In genomic region chr9:66895035-66895779, GRCm38 (mm10) we compare ENCODE assay signal across 11 mouse cellular contexts. TPM values are rescaled to one million over a fixed set of nuclear protein-coding genes. Genes with fewer than 3 reads are reported as not detected.
DNase-seq lines count a peak whose midpoint lies in the region; ATAC-seq lines count a peak whose summit lies in the region.
"Had no signal": no experiment of that assay in that cellular context is flagged by ENCODE, and none has a peak within 500 bp of the region (broad histone marks: within the 10 kb centered on the region; RNA-seq: fewer than 3 reads in every experiment).

No protein-coding gene starts in this region.

- no peak overlapping the region for H3K27ac ChIP-seq in midbrain, embryonic 11.5 days (ENCODE audit: low read depth, low read length)
- no peak overlapping the region for H3K27ac ChIP-seq in midbrain, embryonic 13.5 days
- H3K27ac ChIP-seq: kidney, postnatal 0 days; midbrain, embryonic 15.5 days had no signal

- no peaks in the 10 kb centered on the region for H3K9me3 ChIP-seq in midbrain, embryonic 11.5 days (ENCODE audit: control insufficient read depth, low read length)
- H3K9me3 ChIP-seq in midbrain, embryonic 13.5 days: no peaks in the 10 kb centered on the region
- H3K9me3 ChIP-seq: midbrain, embryonic 15.5 days had no signal

- no peaks in the 10 kb centered on the region for H3K27me3 ChIP-seq in midbrain, embryonic 11.5 days (ENCODE audit: control insufficient read depth, insufficient read depth, low read length)
- H3K27me3 ChIP-seq in midbrain, embryonic 13.5 days: no peaks in the 10 kb centered on the region
- H3K27me3 ChIP-seq: midbrain, embryonic 15.5 days had no signal

- no peak overlapping the region for H3K4me3 ChIP-seq in midbrain, embryonic 11.5 days (ENCODE audit: low read depth, low read length)
- no peak overlapping the region for H3K4me3 ChIP-seq in midbrain, embryonic 13.5 days (replicated peaks)
- H3K4me3 ChIP-seq: midbrain, embryonic 15.5 days had no signal

- DNase-seq in midbrain, embryonic 11.5 days (ENCODE audit: low spot score, missing footprints): peak; percentile 17
- DNase-seq in c-Kit-positive CD71-positive TER-119-positive erythroid progenitor cells, embryonic 14.5 days (ENCODE audit: low spot score): peak; percentile 84
- peak; percentile 40 to 41 for DNase-seq in heart, postnatal 36 days
- DNase-seq in spleen, postnatal 36 days (ENCODE audit: low spot score in 2 of 2): peak; percentile 19 to 56
- no peak for DNase-seq in kidney, adult 11 months
- DNase-seq in cerebellum, postnatal 36 days: no peak
- no peak for DNase-seq in ovary, adult 18-20 months (ENCODE audit: low spot score)
- DNase-seq: thymus, postnatal 14 days had no signal

- intact Hi-C loops in heart, postnatal 36 days (cut with DNase I): no loop called here

- ATAC-seq in midbrain, embryonic 11.5 days (ENCODE audit: low FRiP score): no peak
- no peak for ATAC-seq in midbrain, embryonic 13.5 days
- ATAC-seq: midbrain, embryonic 15.5 days had no signal

- H3K36me3 ChIP-seq in midbrain, embryonic 11.5 days (ENCODE audit: control insufficient read depth, insufficient read depth, low read length): no peaks in the 10 kb centered on the region
- H3K36me3 ChIP-seq in midbrain, embryonic 13.5 days: no peaks in the 10 kb centered on the region
- H3K36me3 ChIP-seq: midbrain, embryonic 15.5 days had no signal

- no peak overlapping the region for H3K9ac ChIP-seq in midbrain, embryonic 11.5 days (ENCODE audit: low read length)
- H3K9ac ChIP-seq in midbrain, embryonic 13.5 days (replicated peaks): no peak overlapping the region
- H3K9ac ChIP-seq: midbrain, embryonic 15.5 days had no signal

- no peaks in the 10 kb centered on the region for H3K4me1 ChIP-seq in midbrain, embryonic 11.5 days (ENCODE audit: control insufficient read depth, insufficient read depth, low read length)
- no peaks in the 10 kb centered on the region for H3K4me1 ChIP-seq in midbrain, embryonic 13.5 days (replicated peaks)
- H3K4me1 ChIP-seq: midbrain, embryonic 15.5 days had no signal

- 90% methylated on average over 10 of the region's 10 CpGs for WGBS in midbrain, embryonic 11.5 days
- 87% methylated on average over 10 of the region's 10 CpGs for WGBS in midbrain, embryonic 13.5 days

- H3K4me2 ChIP-seq in midbrain, embryonic 11.5 days: no peak overlapping the region
- H3K4me2 ChIP-seq in midbrain, embryonic 13.5 days (replicated peaks): no peak overlapping the region
- H3K4me2 ChIP-seq: midbrain, embryonic 15.5 days had no signal

RNA-seq across cellular contexts. Expression of gene Rab8b, which starts 24.3 kb away (rescaled TPM):
- polyA plus RNA-seq in midbrain, embryonic 11.5 days (2014; fragmentation: Nextera tagmentation; extraction: Ambion mirVana): 29.5 and 37.1 TPM in 2 replicates
- 31.1 and 32.4 TPM in 2 replicates for polyA plus RNA-seq in midbrain, embryonic 13.5 days (2015; fragmentation: Nextera tagmentation; extraction: Ambion mirVana)
- 10 to 100 TPM in 1 of 2 experiments, 1 to 10 TPM in 1; 9.5 to 10.3 TPM for total RNA-seq in heart, postnatal 36 days (2021)

RNA-seq across cellular contexts. Expression of gene Rps27l, which starts 50.7 kb away (rescaled TPM):
- 612 and 702 TPM in 2 replicates for polyA plus RNA-seq in midbrain, embryonic 11.5 days (2014; fragmentation: Nextera tagmentation; extraction: Ambion mirVana)
- 340 and 349 TPM in 2 replicates for polyA plus RNA-seq in midbrain, embryonic 13.5 days (2015; fragmentation: Nextera tagmentation; extraction: Ambion mirVana)
- 100 to 1,000 TPM; 175 to 183 TPM for total RNA-seq in heart, postnatal 36 days (2021)

Comparison
In these comparisons a context has a peak if more than half of its experiments do, and no peak if none do; other contexts are left out.
1. DNase-seq: peak in midbrain, embryonic 11.5 days (single experiment), c-Kit-positive CD71-positive TER-119-positive erythroid progenitor cells, embryonic 14.5 days (single experiment), heart, postnatal 36 days (2 of 2) and spleen, postnatal 36 days (2 of 2); none in kidney, adult 11 months (single experiment), cerebellum, postnatal 36 days (0 of 2) and ovary, adult 18-20 months (single experiment).